Mouse (Mus musculus): ENCODE results near the gene Camkmt.

DNA sequence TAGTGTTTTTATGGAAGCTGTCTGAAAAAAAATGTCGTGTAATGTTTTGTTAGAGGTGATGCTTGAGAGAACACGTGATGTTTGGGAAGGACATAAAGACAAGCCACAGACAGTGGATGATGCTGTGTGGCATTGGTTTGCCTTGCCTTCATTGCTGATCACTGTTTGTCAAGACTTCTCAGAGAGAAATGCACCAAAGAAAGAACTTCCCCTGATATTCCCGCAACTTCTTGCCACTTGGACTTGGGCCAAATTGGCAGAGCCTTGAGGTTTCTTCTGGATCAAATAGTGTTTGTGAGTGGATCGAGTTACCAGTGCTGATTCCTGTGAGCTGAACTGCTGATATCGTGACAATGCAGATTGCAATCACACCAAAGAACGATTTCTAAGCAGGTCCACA, 405.5 kb downstream of the Camkmt start:
- TF ChIP-seq CTCF (IDR thresholded peaks at IDR 0.05; ENCODE audit: extremely low read depth, insufficient read depth, insufficient read length, insufficient replicate concordance) (no peak), POLR2A (IDR thresholded peaks at IDR 0.05; ENCODE audit: low read depth, low read length) (no peak)
